Mouse (Mus musculus) mesoderm, embryonic 11.5 days (tissue): ENCODE measurements around the gene Rcbtb2.

Experiments
- DNase-seq: peaks from one replicate; pipeline ENCODE4 v3.0.0-alpha.2; 2012; ENCODE audit warnings: low read depth, low spot score

Rcbtb2 gene

GRCm38 (mm10) chr14:73257348-73257747, 134.5 kb downstream of the Rcbtb2 start:
- DNase-seq, result no peak
